Mouse (Mus musculus): ENCODE results near the gene Nyx. TPM values are rescaled to one million over a fixed set of nuclear protein-coding genes. Genes with fewer than 3 reads are reported as not detected.
A peak's percentile ranks its signal among the peaks of the same experiment; 100 is the strongest.
"Not testable (repeated sequence)": the region's sequence is repeated elsewhere in the genome, so short reads cannot be mapped to it uniquely, and the experiment has no call there.

The Nyx gene
- polyA plus RNA-seq (2016; fragmentation: Nextera tagmentation; extraction: Ambion mirVana) = 0.03 and 0.06 TPM in 2 replicates

- no peaks in the 10 kb centered on the region for H3K9me3 ChIP-seq
- no peaks in the 10 kb centered on the region for H3K36me3 ChIP-seq
- H3K4me3 ChIP-seq = no peak within 1 kb of the TSS
- 80% methylated on average over 3 of the region's 3 CpGs for WGBS
- peaks cover 36% of the 10 kb centered on the region; the same call in 1 of the 2 replicates for H3K27me3 ChIP-seq (ENCODE audit: insufficient read depth, poor library complexity, severe bottlenecking)
- H3K4me1 ChIP-seq = no peaks in the 10 kb centered on the region
- no peak for DNase-seq (ENCODE audit: low spot score)
- no peak within 1 kb of the TSS for H3K27ac ChIP-seq
Measured at GRCm38 (mm10) chrX:13465810-13466209, at the start of gene Nyx. TSS of gene Nyx (plus strand) at chrX:13466110.

- H3K9me3 ChIP-seq = no peaks in the 10 kb centered on the region
- H3K36me3 ChIP-seq = no peaks in the 10 kb centered on the region
- no peaks in the 10 kb centered on the region for H3K4me1 ChIP-seq
- DNase-seq (ENCODE audit: low spot score) = no peak
- 60% methylated on average over 4 of the region's 4 CpGs for WGBS
- no peak overlapping the region for H3K4me3 ChIP-seq
- peaks cover 15% of the 10 kb centered on the region; the same call in 1 of the 2 replicates for H3K27me3 ChIP-seq (ENCODE audit: insufficient read depth, poor library complexity, severe bottlenecking)
- H3K27ac ChIP-seq = no peak overlapping the region
Measured at GRCm38 (mm10) chrX:13422047-13422446, 43.9 kb upstream of the Nyx start.

GRCm38 (mm10) chrX:13431421-13431820, 34.5 kb upstream of the Nyx start:
- no peak overlapping the region for H3K27ac ChIP-seq
- no peaks in the 10 kb centered on the region for H3K36me3 ChIP-seq
- DNase-seq (ENCODE audit: low spot score) = no peak
- H3K27me3 ChIP-seq (ENCODE audit: insufficient read depth, poor library complexity, severe bottlenecking) = peaks cover 28% of the 10 kb centered on the region; the same call in 1 of the 2 replicates
- no peaks in the 10 kb centered on the region for H3K9me3 ChIP-seq
- no peaks in the 10 kb centered on the region for H3K4me1 ChIP-seq
- 57% methylated on average over 6 of the region's 6 CpGs for WGBS
- H3K4me3 ChIP-seq = no peak overlapping the region

- H3K27ac ChIP-seq; H3K4me1 ChIP-seq; H3K4me3 ChIP-seq; DNase-seq (ENCODE audit: low spot score); H3K36me3 ChIP-seq; H3K9me3 ChIP-seq: not testable (repeated sequence)
- WGBS = 83% methylated on average over 2 of the region's 2 CpGs
- peaks cover 25% of the 10 kb centered on the region; the same call in 1 of the 2 replicates for H3K27me3 ChIP-seq (ENCODE audit: insufficient read depth, poor library complexity, severe bottlenecking)
Measured at GRCm38 (mm10) chrX:13436042-13436441, 29.9 kb upstream of the Nyx start.

- not testable (repeated sequence) for H3K4me3 ChIP-seq; H3K36me3 ChIP-seq; H3K9me3 ChIP-seq; H3K27ac ChIP-seq; H3K4me1 ChIP-seq; DNase-seq (ENCODE audit: low spot score)
- 75% methylated on average over 9 of the region's 9 CpGs for WGBS
- H3K27me3 ChIP-seq (ENCODE audit: insufficient read depth, poor library complexity, severe bottlenecking) = peaks cover 20% of the 10 kb centered on the region; the same call in 1 of the 2 replicates
Measured at GRCm38 (mm10) chrX:13456544-13456943, 9.4 kb upstream of the Nyx start.

GRCm38 (mm10) chrX:13458766-13459165, 7.1 kb upstream of the Nyx start:
- H3K4me1 ChIP-seq = no peaks in the 10 kb centered on the region
- WGBS = 79% methylated on average over 1 of the region's 1 CpGs
- no peak overlapping the region for H3K27ac ChIP-seq
- no peak overlapping the region for H3K4me3 ChIP-seq
- no peaks in the 10 kb centered on the region for H3K9me3 ChIP-seq
- H3K36me3 ChIP-seq = no peaks in the 10 kb centered on the region
- DNase-seq (ENCODE audit: low spot score) = no peak
- peaks cover 18% of the 10 kb centered on the region; the same call in 1 of the 2 replicates for H3K27me3 ChIP-seq (ENCODE audit: insufficient read depth, poor library complexity, severe bottlenecking)

- peak overlapping the region; percentile 89 for H3K27ac ChIP-seq
- H3K36me3 ChIP-seq = no peaks in the 10 kb centered on the region
- H3K4me1 ChIP-seq = no peaks in the 10 kb centered on the region
- H3K27me3 ChIP-seq (ENCODE audit: insufficient read depth, poor library complexity, severe bottlenecking) = peaks cover 21% of the 10 kb centered on the region; the same call in 1 of the 2 replicates
- peak; percentile 93 for DNase-seq (ENCODE audit: low spot score)
- no peaks in the 10 kb centered on the region for H3K9me3 ChIP-seq
- WGBS = 18% methylated on average over 46 of the region's 46 CpGs
- peak overlapping the region; percentile 52 for H3K4me3 ChIP-seq
Measured at GRCm38 (mm10) chrX:13461266-13462261, 4.3 kb upstream of the Nyx start.

GRCm38 (mm10) chrX:13462982-13463517, 2.9 kb upstream of the Nyx start:
- Histone ChIP-seq H3K4me3 (no peak overlapping the region), H3K36me3 (no peaks in the 10 kb centered on the region), H3K27me3 (ENCODE audit: insufficient read depth, poor library complexity, severe bottlenecking) (peaks cover 30% of the 10 kb centered on the region; the same call in 1 of the 2 replicates), H3K9me3 (no peaks in the 10 kb centered on the region), H3K27ac (no peak overlapping the region), H3K4me1 (no peaks in the 10 kb centered on the region)
- 63% methylated on average over 2 of the region's 2 CpGs for WGBS
- DNase-seq (ENCODE audit: low spot score) = no peak

GRCm38 (mm10) chrX:13466681-13467080, 771 bp downstream of the Nyx start:
- no peak for DNase-seq (ENCODE audit: low spot score)
- Histone ChIP-seq H3K36me3 (no peaks in the 10 kb centered on the region), H3K9me3 (no peaks in the 10 kb centered on the region), H3K27me3 (ENCODE audit: insufficient read depth, poor library complexity, severe bottlenecking) (peaks cover 27% of the 10 kb centered on the region; the same call in 1 of the 2 replicates), H3K4me3 (no peak overlapping the region), H3K4me1 (no peaks in the 10 kb centered on the region), H3K27ac (no peak overlapping the region)
- 70% methylated on average over 2 of the region's 2 CpGs for WGBS

GRCm38 (mm10) chrX:13467121-13467571, 1.2 kb downstream of the Nyx start:
- Histone ChIP-seq H3K9me3 (no peaks in the 10 kb centered on the region), H3K4me1 (no peaks in the 10 kb centered on the region), H3K36me3 (no peaks in the 10 kb centered on the region), H3K27ac (no peak overlapping the region), H3K4me3 (no peak overlapping the region), H3K27me3 (ENCODE audit: insufficient read depth, poor library complexity, severe bottlenecking) (peaks cover 25% of the 10 kb centered on the region; the same call in 1 of the 2 replicates)
- 83% methylated on average over 6 of the region's 6 CpGs for WGBS
- DNase-seq (ENCODE audit: low spot score) = no peak

- Histone ChIP-seq H3K27ac (no peak overlapping the region), H3K9me3 (no peaks in the 10 kb centered on the region), H3K4me3 (no peak overlapping the region; the same call in 1 of the 2 replicates), H3K36me3 (no peaks in the 10 kb centered on the region), H3K4me1 (no peaks in the 10 kb centered on the region), H3K27me3 (ENCODE audit: insufficient read depth, poor library complexity, severe bottlenecking) (peaks cover 29% of the 10 kb centered on the region; the same call in 1 of the 2 replicates)
- 65% methylated on average over 9 of the region's 9 CpGs for WGBS
- no peak for DNase-seq (ENCODE audit: low spot score)
Measured at GRCm38 (mm10) chrX:13469160-13470116, 3.5 kb downstream of the Nyx start.

- Histone ChIP-seq H3K36me3 (no peaks in the 10 kb centered on the region), H3K27me3 (ENCODE audit: insufficient read depth, poor library complexity, severe bottlenecking) (peaks cover 29% of the 10 kb centered on the region; the same call in 1 of the 2 replicates), H3K4me1 (no peaks in the 10 kb centered on the region), H3K27ac (no peak overlapping the region), H3K4me3 (no peak overlapping the region), H3K9me3 (no peaks in the 10 kb centered on the region)
- DNase-seq (ENCODE audit: low spot score) = no peak
- WGBS = 77% methylated on average over 3 of the region's 3 CpGs
Measured at GRCm38 (mm10) chrX:13471925-13472324, 6.0 kb downstream of the Nyx start.
